Mouse (Mus musculus): ENCODE measurements around the gene Fbxo34. TPM values are rescaled to one million over a fixed set of nuclear protein-coding genes. Genes with fewer than 3 reads are reported as not detected.

The Fbxo34 gene
- polyA plus RNA-seq, 1 experiment from 2014 or later: 23.1 TPM

DNA sequence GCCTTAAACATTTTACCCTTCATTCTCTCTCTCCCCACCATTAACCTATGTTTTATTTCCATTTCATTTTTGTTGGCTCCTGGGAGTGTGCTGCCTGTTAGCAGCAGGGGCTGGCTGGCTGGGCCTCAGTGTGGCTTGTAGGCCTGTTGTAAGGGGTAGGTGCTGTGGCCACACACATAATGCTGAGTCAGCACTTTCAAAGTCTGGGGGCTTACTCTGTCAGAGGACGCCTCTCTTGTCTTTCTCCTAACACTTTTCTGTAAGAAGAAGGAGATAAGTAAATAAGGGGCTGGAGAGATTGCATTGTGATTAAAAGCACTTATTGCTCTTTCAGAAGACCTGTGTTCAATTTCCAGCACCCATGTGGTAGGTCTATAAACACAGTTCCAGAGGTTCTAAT is 32.9 kb downstream of the Fbxo34 start:
- no peaks in the 10 kb centered on the region for H3K27me3 ChIP-seq (replicated peaks; ENCODE audit: control insufficient read depth, insufficient read depth, low read length)
- no peaks in the 10 kb centered on the region for H3K4me1 ChIP-seq (replicated peaks; ENCODE audit: control insufficient read depth, insufficient read depth, low read length)
- no peak for ATAC-seq
- H3K36me3 ChIP-seq (ENCODE audit: control insufficient read depth, insufficient read depth): no peaks in the 10 kb centered on the region
- no peak overlapping the region for H3K4me3 ChIP-seq (replicated peaks; ENCODE audit: low read length)
- H3K9me3 ChIP-seq (ENCODE audit: control insufficient read depth, low read length): no peaks in the 10 kb centered on the region
- no peak overlapping the region for H3K9ac ChIP-seq (replicated peaks; ENCODE audit: low read depth, low read length)
- 71% methylated on average over 1 of the region's 1 CpGs for WGBS
- H3K27ac ChIP-seq (ENCODE audit: low read length): no peak overlapping the region
- H3K4me2 ChIP-seq (ENCODE audit: low read length): no peak overlapping the region

DNA sequence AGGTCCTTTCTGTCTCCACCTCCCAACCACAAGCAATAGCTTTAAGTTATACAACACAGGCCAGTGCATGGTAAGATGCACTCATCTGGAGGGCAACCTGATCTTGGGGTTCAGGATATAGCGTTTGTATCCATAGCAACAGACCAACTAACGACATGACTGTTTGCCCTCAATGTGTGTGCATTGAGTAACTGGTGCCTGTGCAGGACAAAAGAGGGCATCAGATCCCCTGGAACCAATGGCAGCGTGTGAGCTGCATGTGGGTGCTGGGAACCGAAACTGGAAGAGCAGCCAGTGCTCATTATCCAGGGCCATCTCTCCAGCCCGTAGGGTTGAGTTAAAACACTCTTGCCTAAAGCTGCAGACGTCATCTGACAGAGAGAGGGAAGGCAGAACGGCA is 38.5 kb downstream of the Fbxo34 start:
- 24% methylated on average over 7 of the region's 7 CpGs for WGBS
- no peaks in the 10 kb centered on the region for H3K27me3 ChIP-seq (replicated peaks; ENCODE audit: control insufficient read depth, insufficient read depth, low read length)
- no peak overlapping the region for H3K9ac ChIP-seq (replicated peaks; ENCODE audit: low read depth, low read length)
- H3K4me2 ChIP-seq (ENCODE audit: low read length): no peak overlapping the region
- no peaks in the 10 kb centered on the region for H3K36me3 ChIP-seq (ENCODE audit: control insufficient read depth, insufficient read depth)
- ATAC-seq: peak; percentile 33; the same call in 1 of the 2 replicates
- H3K9me3 ChIP-seq (ENCODE audit: control insufficient read depth, low read length): no peaks in the 10 kb centered on the region
- H3K4me1 ChIP-seq (replicated peaks; ENCODE audit: control insufficient read depth, insufficient read depth, low read length): peaks cover 4% of the 10 kb centered on the region
- H3K4me3 ChIP-seq (replicated peaks; ENCODE audit: low read length): no peak overlapping the region
- no peak overlapping the region for H3K27ac ChIP-seq (ENCODE audit: low read length)

DNA sequence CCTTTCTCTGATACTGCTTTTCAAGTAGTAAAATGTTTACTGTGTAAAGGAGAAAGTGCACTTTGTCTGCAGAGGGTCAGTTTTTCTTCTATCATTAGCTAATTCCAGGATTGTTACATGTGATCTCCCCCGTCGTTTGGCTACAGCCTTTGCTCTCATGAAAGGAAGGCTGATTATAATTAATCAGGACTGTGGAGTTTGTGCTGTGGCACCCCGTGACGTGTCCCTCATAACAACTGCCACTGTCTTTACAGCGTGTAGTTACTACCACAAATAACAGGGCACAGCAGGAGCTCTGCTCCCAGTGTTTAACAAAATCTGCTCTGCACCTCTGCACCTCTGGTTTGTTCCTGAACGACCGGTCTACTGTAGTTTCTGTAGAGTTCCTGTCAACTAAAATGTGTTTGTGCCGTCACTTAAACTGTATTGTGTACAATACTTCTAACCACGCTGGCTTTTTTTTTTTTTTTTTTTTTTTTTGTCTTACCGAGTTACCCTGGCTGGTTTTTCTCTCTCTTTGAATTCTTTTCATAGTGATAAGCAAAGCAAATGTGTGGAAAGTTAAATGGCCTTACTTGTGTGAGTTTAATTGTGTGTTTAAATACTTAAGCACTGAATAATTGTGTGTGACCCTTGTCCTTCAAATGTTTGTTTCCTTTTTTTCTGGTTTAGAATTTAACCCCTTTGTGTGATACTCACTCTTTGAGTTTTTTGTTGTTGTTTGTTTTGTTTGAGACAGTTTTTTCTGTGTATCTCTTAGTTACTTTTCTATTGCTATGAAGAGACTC is 39.3 kb downstream of the Fbxo34 start:
- no peak overlapping the region for H3K4me3 ChIP-seq (replicated peaks; ENCODE audit: low read length)
- H3K27ac ChIP-seq (ENCODE audit: low read length): no peak overlapping the region
- H3K4me1 ChIP-seq (replicated peaks; ENCODE audit: control insufficient read depth, insufficient read depth, low read length): peaks cover 4% of the 10 kb centered on the region
- 0 out of 2 replicates have a peak, but pooled peaks have one; percentile 28 for ATAC-seq
- no peak overlapping the region for H3K9ac ChIP-seq (replicated peaks; ENCODE audit: low read depth, low read length)
- no peaks in the 10 kb centered on the region for H3K27me3 ChIP-seq (replicated peaks; ENCODE audit: control insufficient read depth, insufficient read depth, low read length)
- peak overlapping the region; percentile 13; the same call in 1 of the 2 replicates for H3K4me2 ChIP-seq (ENCODE audit: low read length)
- WGBS: 5% methylated on average over 10 of the region's 10 CpGs
- no peaks in the 10 kb centered on the region for H3K9me3 ChIP-seq (ENCODE audit: control insufficient read depth, low read length)
- H3K36me3 ChIP-seq (ENCODE audit: control insufficient read depth, insufficient read depth): no peaks in the 10 kb centered on the region

DNA sequence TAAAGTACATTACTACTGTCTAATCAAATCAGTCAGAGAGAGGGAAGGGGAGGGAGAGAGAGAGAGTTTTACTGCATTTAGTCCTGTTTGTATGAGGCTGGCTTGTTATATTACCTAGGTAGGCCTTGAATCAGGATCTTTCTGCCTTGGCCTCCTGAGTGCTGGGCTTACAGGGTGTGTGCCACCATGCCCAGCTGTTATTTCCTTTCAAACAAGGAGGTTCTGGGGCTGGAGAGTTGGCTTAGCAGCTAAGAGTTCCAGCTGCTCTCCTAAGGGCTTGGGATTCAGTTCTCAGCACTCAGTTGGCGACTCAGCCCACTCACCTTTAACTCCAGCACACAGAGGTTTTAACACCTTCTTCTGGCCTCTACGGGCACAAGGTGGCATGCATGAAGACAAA is 40.5 kb downstream of the Fbxo34 start:
- ATAC-seq: no peak
- H3K9ac ChIP-seq (replicated peaks; ENCODE audit: low read depth, low read length): no peak overlapping the region
- 95% methylated on average over 2 of the region's 2 CpGs for WGBS

DNA sequence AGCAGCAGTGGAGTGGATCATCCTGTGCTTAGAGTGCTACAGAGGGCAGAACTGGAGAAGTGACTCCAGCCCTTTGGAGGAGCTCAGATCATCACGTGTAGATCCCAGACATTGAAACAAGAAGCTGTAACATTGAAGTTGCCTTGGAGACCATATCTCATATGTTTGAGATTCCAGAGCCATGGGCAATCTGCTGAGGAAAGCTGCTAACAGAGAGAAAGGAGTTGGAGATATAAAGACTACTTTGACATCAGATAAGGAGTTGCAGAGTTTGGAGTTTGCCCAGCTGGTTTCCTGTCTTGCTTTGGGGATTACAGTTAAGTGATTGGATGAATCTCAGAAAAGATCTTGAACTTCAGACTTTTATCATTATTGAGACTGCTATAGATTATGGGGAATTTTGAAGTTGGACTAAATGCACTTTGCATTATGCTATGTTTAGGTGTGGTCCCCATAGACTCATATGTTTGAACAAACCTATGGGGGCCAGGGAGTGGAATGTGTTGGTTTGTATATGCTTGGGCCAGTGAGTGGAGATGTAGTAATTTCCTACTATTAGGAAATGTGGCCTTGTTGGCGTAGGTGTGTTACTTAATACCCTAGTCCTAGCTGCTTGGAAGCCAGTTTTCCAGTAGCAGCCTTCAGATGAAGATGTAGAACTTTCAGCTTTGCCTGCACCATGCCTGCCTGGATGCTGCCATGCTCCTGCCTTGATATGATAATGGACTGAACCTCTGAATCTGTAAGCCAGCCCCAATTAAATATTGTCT is 43.6 kb downstream of the Fbxo34 start:
- 94% methylated on average over 2 of the region's 2 CpGs for WGBS
- no peaks in the 10 kb centered on the region for H3K9me3 ChIP-seq (ENCODE audit: control insufficient read depth, low read length)
- no peak overlapping the region for H3K9ac ChIP-seq (replicated peaks; ENCODE audit: low read depth, low read length)
- no peak overlapping the region for H3K4me2 ChIP-seq (ENCODE audit: low read length)
- H3K4me1 ChIP-seq (replicated peaks; ENCODE audit: control insufficient read depth, insufficient read depth, low read length): peaks cover 4% of the 10 kb centered on the region
- no peaks in the 10 kb centered on the region for H3K27me3 ChIP-seq (replicated peaks; ENCODE audit: control insufficient read depth, insufficient read depth, low read length)
- ATAC-seq: no peak
- no peak overlapping the region for H3K4me3 ChIP-seq (replicated peaks; ENCODE audit: low read length)
- no peaks in the 10 kb centered on the region for H3K36me3 ChIP-seq (ENCODE audit: control insufficient read depth, insufficient read depth)
- no peak overlapping the region for H3K27ac ChIP-seq (ENCODE audit: low read length)

More for the DNA sequence above, 40.5 kb downstream of the Fbxo34 start:
- Histone ChIP-seq H3K4me3 (replicated peaks; ENCODE audit: low read length) (no peak overlapping the region), H3K27me3 (replicated peaks; ENCODE audit: control insufficient read depth, insufficient read depth, low read length) (no peaks in the 10 kb centered on the region), H3K4me2 (ENCODE audit: low read length) (no peak overlapping the region), H3K27ac (ENCODE audit: low read length) (no peak overlapping the region), H3K4me1 (replicated peaks; ENCODE audit: control insufficient read depth, insufficient read depth, low read length) (peaks cover 4% of the 10 kb centered on the region), H3K9me3 (ENCODE audit: control insufficient read depth, low read length) (no peaks in the 10 kb centered on the region), H3K36me3 (ENCODE audit: control insufficient read depth, insufficient read depth) (no peaks in the 10 kb centered on the region)

DNA sequence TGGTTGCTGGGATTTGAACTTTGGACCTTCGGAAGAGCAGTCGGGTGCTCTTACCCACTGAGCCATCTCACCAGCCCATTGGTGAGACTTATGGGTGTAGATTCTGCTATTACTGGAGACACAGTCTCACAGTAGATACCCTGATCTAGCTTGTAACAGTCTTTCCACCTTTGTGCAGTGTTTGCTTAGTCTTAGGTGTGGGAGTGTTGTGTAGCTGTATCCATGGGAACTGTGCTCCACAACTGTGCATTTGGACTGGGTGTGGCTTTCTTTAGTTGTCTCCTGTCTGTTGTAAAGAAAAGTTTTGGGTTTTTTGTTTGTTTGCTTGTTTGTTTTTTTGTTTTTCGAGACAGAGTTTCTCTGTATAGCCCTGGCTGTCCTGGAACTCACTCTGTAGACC is 45.7 kb downstream of the Fbxo34 start:
- H3K4me3 ChIP-seq (replicated peaks; ENCODE audit: low read length): no peak overlapping the region
- no peaks in the 10 kb centered on the region for H3K36me3 ChIP-seq (ENCODE audit: control insufficient read depth, insufficient read depth)
- no peak overlapping the region for H3K27ac ChIP-seq (ENCODE audit: low read length)
- H3K9me3 ChIP-seq (ENCODE audit: control insufficient read depth, low read length): no peaks in the 10 kb centered on the region
- no peak overlapping the region for H3K9ac ChIP-seq (replicated peaks; ENCODE audit: low read depth, low read length)
- 98% methylated on average over 3 of the region's 3 CpGs for WGBS
- no peak for ATAC-seq
- H3K4me1 ChIP-seq (replicated peaks; ENCODE audit: control insufficient read depth, insufficient read depth, low read length): no peaks in the 10 kb centered on the region
- no peaks in the 10 kb centered on the region for H3K27me3 ChIP-seq (replicated peaks; ENCODE audit: control insufficient read depth, insufficient read depth, low read length)
- no peak overlapping the region for H3K4me2 ChIP-seq (ENCODE audit: low read length)

DNA sequence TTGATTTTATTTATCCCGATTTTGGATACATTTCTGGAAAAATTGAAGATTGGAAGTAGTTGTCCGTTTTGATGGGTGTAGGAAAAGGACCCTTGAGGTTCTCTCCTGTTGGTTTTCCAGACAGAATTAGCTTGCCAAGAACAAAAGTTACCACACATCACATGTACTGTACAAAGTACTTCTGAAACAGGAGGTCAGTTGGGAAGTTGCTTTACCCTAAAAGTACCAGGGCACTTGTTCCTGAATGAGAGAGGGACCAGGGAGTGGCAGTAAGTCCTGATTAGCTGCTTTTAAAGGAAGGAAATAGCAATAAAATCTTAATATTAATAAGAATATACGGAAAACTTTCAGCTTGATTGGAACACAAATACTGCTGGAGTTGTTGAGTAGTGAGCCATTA is 46.9 kb downstream of the Fbxo34 start:
- Histone ChIP-seq H3K36me3 (ENCODE audit: control insufficient read depth, insufficient read depth) (no peaks in the 10 kb centered on the region), H3K27me3 (replicated peaks; ENCODE audit: control insufficient read depth, insufficient read depth, low read length) (no peaks in the 10 kb centered on the region), H3K9me3 (ENCODE audit: control insufficient read depth, low read length) (no peaks in the 10 kb centered on the region), H3K9ac (replicated peaks; ENCODE audit: low read depth, low read length) (no peak overlapping the region), H3K27ac (ENCODE audit: low read length) (no peak overlapping the region), H3K4me2 (ENCODE audit: low read length) (no peak overlapping the region), H3K4me1 (replicated peaks; ENCODE audit: control insufficient read depth, insufficient read depth, low read length) (no peaks in the 10 kb centered on the region), H3K4me3 (replicated peaks; ENCODE audit: low read length) (no peak overlapping the region)
- WGBS: 88% methylated on average over 3 of the region's 3 CpGs
- no peak for ATAC-seq

DNA sequence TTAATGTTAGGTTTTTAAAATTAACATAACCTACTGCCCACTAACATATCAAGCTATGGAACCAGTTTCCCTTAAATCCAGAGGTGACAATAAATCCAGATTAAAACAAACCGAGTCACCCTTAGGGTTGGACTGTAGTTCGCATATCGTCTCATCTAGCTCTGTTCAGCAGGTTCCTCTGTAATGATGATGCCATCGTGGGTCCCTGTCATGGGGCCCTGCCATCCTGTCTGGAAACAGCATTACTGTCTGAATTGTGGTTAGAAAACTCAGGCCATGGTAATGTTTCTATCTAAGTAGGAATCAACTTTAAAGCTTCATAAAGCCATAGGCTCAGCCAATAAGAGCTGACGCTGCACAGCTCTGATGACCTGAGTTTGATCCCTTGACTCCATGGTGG is 48.4 kb downstream of the Fbxo34 start:
- Histone ChIP-seq H3K4me1 (replicated peaks; ENCODE audit: control insufficient read depth, insufficient read depth, low read length) (no peaks in the 10 kb centered on the region), H3K9ac (replicated peaks; ENCODE audit: low read depth, low read length) (no peak overlapping the region), H3K27me3 (replicated peaks; ENCODE audit: control insufficient read depth, insufficient read depth, low read length) (no peaks in the 10 kb centered on the region), H3K27ac (ENCODE audit: low read length) (no peak overlapping the region), H3K9me3 (ENCODE audit: control insufficient read depth, low read length) (no peaks in the 10 kb centered on the region), H3K4me3 (replicated peaks; ENCODE audit: low read length) (no peak overlapping the region), H3K36me3 (ENCODE audit: control insufficient read depth, insufficient read depth) (no peaks in the 10 kb centered on the region), H3K4me2 (ENCODE audit: low read length) (no peak overlapping the region)
- no peak for ATAC-seq
- 53% methylated on average over 5 of the region's 5 CpGs for WGBS

DNA sequence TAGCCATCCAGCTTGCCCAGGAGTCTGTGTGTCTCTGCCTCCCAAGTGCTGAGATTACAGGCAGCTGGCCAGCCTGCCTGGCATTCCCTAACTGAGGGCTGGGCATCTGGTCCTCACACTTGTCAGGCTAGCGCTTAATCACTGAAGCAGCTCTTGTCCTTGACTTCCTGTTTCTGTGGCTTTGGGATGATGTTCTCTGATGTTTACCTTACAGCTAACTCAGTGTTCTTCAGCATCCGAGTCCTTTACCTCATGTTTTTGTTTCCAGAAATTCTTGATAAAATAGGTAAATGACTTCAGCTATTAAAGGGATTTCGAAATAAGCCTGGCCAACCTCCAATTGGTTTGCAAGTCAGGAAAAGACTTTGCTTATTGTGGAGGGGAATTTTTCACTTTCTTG is 53.8 kb downstream of the Fbxo34 start:
- H3K27ac ChIP-seq (ENCODE audit: low read length): no peak overlapping the region
- no peak overlapping the region for H3K4me3 ChIP-seq (replicated peaks; ENCODE audit: low read length)
- H3K27me3 ChIP-seq (replicated peaks; ENCODE audit: control insufficient read depth, insufficient read depth, low read length): no peaks in the 10 kb centered on the region
- H3K4me1 ChIP-seq (replicated peaks; ENCODE audit: control insufficient read depth, insufficient read depth, low read length): no peaks in the 10 kb centered on the region
- no peaks in the 10 kb centered on the region for H3K9me3 ChIP-seq (ENCODE audit: control insufficient read depth, low read length)
- 95% methylated on average over 3 of the region's 3 CpGs for WGBS
- ATAC-seq: no peak
- no peak overlapping the region for H3K4me2 ChIP-seq (ENCODE audit: low read length)
- H3K9ac ChIP-seq (replicated peaks; ENCODE audit: low read depth, low read length): no peak overlapping the region
- no peaks in the 10 kb centered on the region for H3K36me3 ChIP-seq (ENCODE audit: control insufficient read depth, insufficient read depth)

Measured in forebrain, embryonic 16.5 days (tissue).